Mouse (Mus musculus): ENCODE measurements around the gene BC024978. TPM values are rescaled to one million over a fixed set of nuclear protein-coding genes. Genes with fewer than 3 reads are reported as not detected.

BC024978 gene
- polyA plus RNA-seq, 1 experiment from 2014 or later, result 3.1 TPM

DNA sequence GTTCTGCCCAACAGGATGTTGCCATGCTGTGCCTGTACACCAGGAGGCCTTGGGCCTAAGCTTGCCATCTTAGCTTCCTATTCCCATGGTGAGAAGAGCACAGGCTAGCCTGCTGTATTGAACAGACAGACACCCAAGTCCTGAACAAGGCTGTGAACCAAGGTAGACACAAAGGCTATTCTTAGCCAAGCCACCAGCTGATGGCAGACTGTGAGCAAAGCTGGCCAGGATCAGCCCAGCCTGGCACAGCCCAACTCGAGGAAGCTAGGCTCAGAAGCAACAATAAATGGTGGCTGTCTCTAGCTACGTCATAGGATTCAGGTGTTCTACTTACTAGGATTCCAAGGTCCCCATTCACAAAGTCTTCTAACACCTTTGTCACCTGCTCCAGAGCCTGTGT lies 17.0 kb downstream of the BC024978 start:
- Histone ChIP-seq H3K9me3 (no peaks in the 10 kb centered on the region), H3K4me3 (no peak overlapping the region), H3K36me3 (peaks cover 67% of the 10 kb centered on the region), H3K4me1 (no peaks in the 10 kb centered on the region), H3K27me3 (ENCODE audit: insufficient read depth, poor library complexity, severe bottlenecking) (no peaks in the 10 kb centered on the region), H3K27ac (no peak overlapping the region)
- no peak for DNase-seq (ENCODE audit: low spot score)
- 73% methylated on average over 2 of the region's 2 CpGs for WGBS

DNA sequence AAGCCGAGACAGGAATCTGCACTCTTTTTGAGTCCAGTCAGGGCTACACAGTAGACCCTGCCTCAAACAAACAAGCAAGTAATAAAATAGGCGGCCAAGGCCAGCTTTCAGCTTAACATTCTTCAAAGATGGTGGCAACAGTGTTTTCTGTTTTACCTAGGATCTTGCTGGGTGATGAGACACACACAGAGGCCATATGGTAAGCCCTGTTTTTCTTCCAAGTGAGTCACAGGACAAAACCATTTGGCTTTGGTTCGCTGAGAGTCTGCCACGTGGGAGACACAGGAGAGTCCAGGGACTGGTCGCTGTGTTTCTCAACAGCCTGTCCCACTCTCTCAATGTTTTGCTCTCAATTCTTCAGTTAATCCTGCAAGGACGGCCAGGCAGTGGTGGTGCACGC lies 23.0 kb downstream of the BC024978 start:
- 82% methylated on average over 7 of the region's 7 CpGs for WGBS

DNA sequence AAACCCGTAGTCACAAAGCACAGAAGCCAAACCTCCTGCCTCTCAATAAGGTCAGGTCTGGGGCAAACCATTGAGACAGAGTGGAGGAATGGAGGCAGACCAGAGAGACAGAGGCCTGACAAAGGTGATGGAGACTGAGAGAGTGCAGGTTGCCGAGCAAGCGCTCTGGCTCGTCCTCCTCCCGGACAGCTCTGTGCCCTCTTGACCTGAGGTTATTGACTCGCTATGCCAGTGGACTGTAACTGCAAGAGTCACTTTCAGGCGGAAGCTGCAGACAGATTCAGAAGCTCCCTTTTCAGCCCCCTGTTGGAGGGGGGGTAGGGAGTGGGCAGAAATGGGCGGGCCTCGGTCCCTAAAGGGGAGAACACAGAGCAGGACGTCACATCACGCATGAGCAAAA lies 24.4 kb downstream of the BC024978 start:
- Histone ChIP-seq H3K27ac (no peak overlapping the region), H3K27me3 (ENCODE audit: insufficient read depth, poor library complexity, severe bottlenecking) (no peaks in the 10 kb centered on the region), H3K9me3 (no peaks in the 10 kb centered on the region), H3K4me1 (peaks cover 8% of the 10 kb centered on the region), H3K36me3 (peaks cover 35% of the 10 kb centered on the region), H3K4me3 (no peak overlapping the region)
- WGBS, result 78% methylated on average over 11 of the region's 11 CpGs
- no peak for DNase-seq (ENCODE audit: low spot score)

More for the DNA sequence above, 23.0 kb downstream of the BC024978 start:
- Histone ChIP-seq H3K9me3 (no peaks in the 10 kb centered on the region), H3K36me3 (peaks cover 44% of the 10 kb centered on the region), H3K27me3 (ENCODE audit: insufficient read depth, poor library complexity, severe bottlenecking) (no peaks in the 10 kb centered on the region), H3K4me3 (no peak overlapping the region), H3K4me1 (no peaks in the 10 kb centered on the region), H3K27ac (no peak overlapping the region)
- DNase-seq (ENCODE audit: low spot score), result no peak

DNA sequence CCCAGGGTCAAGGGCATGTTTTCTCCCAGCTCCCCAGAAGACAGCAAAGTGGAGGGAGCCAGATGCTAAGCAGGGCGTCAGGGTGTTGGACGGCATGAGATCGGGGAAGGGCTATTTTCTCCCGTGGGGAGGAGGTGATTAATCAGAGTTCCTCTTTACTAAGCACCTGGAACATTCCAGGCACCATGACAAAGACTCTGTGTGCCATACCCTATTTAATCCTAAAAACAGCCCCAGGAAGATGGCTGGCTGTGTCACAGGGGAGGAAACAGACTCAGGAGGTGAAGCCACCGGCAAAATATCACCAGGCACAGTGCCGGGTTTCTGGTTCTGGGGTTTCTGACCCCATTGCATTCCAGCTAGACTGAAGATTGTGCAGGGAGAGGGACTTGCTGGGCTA lies 26.4 kb downstream of the BC024978 start:
- WGBS, result 78% methylated on average over 6 of the region's 6 CpGs
- H3K4me1 ChIP-seq, result peaks cover 28% of the 10 kb centered on the region
- no peaks in the 10 kb centered on the region for H3K9me3 ChIP-seq
- H3K36me3 ChIP-seq, result peaks cover 31% of the 10 kb centered on the region
- DNase-seq (ENCODE audit: low spot score), result no peak
- H3K27me3 ChIP-seq (ENCODE audit: insufficient read depth, poor library complexity, severe bottlenecking), result no peaks in the 10 kb centered on the region
- H3K4me3 ChIP-seq, result no peak overlapping the region
- H3K27ac ChIP-seq, result no peak overlapping the region

DNA sequence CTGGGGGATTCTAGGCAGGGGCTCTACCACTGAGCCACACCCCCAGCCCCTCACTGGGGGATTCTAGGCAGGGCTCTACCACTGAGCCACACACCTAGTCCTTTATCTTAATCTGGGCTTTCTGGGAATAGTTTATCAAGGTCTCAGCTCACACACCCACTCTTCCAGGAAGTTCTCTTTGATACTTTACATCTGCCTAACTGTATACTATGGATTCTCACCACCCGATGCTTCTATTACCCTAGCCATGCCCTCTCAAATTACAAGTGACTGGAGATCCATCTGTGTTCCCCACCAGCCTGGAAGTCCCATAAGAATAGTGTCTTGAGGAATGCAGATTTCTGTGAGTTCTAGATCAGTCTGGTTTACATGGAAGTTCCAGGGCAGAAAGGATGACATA lies 27.0 kb downstream of the BC024978 start:
- no peak for DNase-seq (ENCODE audit: low spot score)
- H3K9me3 ChIP-seq, result no peaks in the 10 kb centered on the region
- H3K36me3 ChIP-seq, result peaks cover 26% of the 10 kb centered on the region
- no peak overlapping the region for H3K4me3 ChIP-seq
- no peak overlapping the region for H3K27ac ChIP-seq
- H3K27me3 ChIP-seq (ENCODE audit: insufficient read depth, poor library complexity, severe bottlenecking), result no peaks in the 10 kb centered on the region
- H3K4me1 ChIP-seq, result peaks cover 34% of the 10 kb centered on the region
- 69% methylated on average over 1 of the region's 1 CpGs for WGBS

DNA sequence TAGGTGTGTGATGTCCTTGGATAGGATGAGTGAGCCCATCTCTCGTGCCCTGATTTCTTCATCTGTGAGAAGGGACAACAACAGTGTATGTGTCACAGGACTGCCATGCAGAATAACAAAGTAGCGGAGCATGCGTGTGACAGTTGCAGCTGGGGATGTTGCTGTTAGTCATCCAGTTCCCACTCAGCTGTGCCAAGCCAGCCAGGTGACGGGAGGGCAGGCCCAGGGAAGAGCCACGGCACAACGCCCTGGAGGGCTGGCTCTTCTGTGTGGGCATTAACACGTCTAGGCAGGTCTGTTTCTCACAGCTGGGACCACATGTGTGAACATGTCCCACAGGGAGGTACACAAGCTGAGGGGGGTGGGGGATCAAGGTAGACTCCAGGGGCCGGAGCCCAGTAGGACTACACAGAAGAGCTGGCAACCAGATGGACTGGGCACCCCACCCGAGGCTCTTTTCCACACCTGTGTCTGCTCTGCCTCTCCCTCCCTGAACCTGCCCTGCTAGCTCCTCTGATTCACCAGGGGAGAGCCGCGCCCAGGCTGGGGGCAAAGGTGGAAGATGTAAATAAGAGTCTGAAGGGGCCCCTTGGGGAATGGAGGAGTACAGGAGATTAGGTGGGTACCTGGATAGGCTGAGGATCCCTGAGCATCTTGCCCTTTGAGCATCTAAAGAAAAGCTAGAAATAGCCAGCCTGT lies 29.4 kb downstream of the BC024978 start:
- Histone ChIP-seq H3K4me3 (0 out of 2 replicates have a peak overlapping the region, but pooled peaks have one; percentile 5), H3K4me1 (peaks cover 43% of the 10 kb centered on the region), H3K9me3 (no peaks in the 10 kb centered on the region), H3K27ac (no peak overlapping the region), H3K36me3 (peaks cover 7% of the 10 kb centered on the region; the same call in 1 of the 2 replicates), H3K27me3 (ENCODE audit: insufficient read depth, poor library complexity, severe bottlenecking) (no peaks in the 10 kb centered on the region)
- DNase-seq (ENCODE audit: low spot score), result no peak
- WGBS, result 83% methylated on average over 11 of the region's 11 CpGs

DNA sequence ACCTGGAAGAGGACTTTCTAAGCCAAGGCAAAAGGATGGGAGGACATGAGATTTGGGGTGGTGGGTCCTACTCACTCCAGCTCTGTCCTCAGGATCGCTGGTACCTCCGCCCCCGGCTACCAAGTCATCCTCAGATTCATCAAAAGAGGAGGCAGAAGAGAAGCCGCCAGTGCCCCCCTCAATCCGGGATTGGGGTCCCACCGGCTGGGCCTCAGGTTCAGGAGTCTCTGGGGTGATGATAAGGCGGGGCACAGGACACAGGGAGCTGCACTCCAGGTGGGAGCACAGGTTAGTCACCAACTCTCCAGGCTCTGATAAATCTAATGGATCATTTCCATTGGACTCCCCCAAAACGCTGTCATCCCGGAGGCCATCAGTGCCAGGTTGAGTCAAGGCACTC lies 31.7 kb downstream of the BC024978 start:
- 31% methylated on average over 9 of the region's 9 CpGs for WGBS
- Histone ChIP-seq H3K9me3 (no peaks in the 10 kb centered on the region), H3K4me3 (peak overlapping the region; percentile 89), H3K36me3 (0 out of 2 replicates have a peak, but pooled peaks cover 5% of the 10 kb centered on the region), H3K4me1 (peaks cover 43% of the 10 kb centered on the region), H3K27me3 (ENCODE audit: insufficient read depth, poor library complexity, severe bottlenecking) (no peaks in the 10 kb centered on the region), H3K27ac (no peak overlapping the region)
- no peak for DNase-seq (ENCODE audit: low spot score)

DNA sequence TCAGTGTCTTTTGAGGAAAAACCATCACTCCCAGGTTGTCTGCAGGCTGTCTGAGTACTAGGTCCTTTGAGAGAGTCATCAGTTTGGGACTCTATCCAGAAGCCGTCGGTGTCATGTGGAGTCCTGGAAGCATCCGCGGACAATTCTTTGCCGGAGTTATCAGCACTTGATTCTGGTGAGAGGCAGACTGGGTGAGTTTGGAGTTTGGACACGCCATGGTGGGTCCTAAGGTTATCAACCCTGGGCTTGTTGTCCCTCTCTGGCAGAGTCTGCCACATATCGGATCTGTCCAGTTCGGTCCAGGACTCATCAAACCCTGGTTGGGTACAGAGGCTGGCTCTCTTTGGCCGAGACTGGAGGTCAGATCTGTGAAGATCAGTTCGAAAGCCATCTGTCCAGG lies 32.1 kb downstream of the BC024978 start:
- 2% methylated on average over 10 of the region's 10 CpGs for WGBS
- peak overlapping the region; percentile 89 for H3K4me3 ChIP-seq
- no peaks in the 10 kb centered on the region for H3K27me3 ChIP-seq (ENCODE audit: insufficient read depth, poor library complexity, severe bottlenecking)
- 0 out of 2 replicates have a peak, but pooled peaks cover 5% of the 10 kb centered on the region for H3K36me3 ChIP-seq
- no peaks in the 10 kb centered on the region for H3K9me3 ChIP-seq
- peak overlapping the region; percentile 93 for H3K27ac ChIP-seq
- no peak for DNase-seq (ENCODE audit: low spot score)
- H3K4me1 ChIP-seq, result peaks cover 46% of the 10 kb centered on the region

DNA sequence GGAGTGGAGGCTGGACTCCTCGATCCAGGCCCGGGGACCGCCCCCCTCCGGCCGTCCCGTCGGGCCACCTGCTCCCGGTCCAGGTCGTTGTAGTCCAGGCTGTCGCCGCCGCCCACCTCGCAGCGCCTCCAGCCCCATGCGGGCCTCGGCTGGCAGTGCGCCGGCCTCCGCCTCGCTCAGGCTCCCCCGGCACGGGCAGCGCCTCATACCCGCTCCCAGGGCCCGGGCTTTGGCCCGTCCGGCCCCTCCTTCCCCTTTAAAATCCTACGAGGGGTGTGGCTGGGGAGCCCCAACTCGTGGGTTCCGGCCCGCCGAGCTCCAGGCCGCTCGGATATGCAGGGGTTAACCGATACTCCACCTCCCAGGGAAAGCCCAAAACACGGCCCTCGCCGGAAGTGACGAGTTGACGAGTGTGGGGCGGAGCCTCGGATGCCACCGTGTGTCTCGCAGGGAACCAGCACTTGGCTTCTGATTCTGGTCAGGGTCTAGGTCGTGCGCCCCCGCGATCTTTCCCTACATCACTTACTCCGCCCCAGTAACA lies 32.8 kb downstream of the BC024978 start, which contains the start of gene Itpkc:
Gene Itpkc (minus strand): TSS at position 381 of the 541 bp plus-strand sequence.
- peak within 1 kb of the TSS; percentile 89 for H3K4me3 ChIP-seq
- under 1% methylated on average over 49 of the region's 49 CpGs for WGBS
- H3K4me1 ChIP-seq, result peaks cover 48% of the 10 kb centered on the region

DNA sequence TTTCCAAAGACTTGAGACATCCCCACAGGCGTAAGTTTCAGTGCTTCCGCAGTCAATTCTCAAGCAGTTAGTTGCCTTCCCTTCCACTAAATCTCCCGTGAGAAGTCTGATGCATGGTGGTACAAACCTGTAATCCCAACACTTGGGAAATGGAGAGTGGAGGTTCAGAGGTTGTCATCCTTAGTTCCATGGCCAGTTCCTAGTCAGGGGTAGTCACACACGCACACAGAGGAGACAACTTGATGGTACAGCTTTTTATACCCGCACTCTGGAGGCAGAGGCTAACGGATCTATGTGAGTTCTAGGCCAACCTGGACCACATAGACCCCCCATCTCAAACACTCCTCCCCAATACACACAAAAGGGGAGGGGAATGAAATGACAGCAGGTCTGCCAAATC lies 33.3 kb downstream of the BC024978 start:
- H3K36me3 ChIP-seq, result no peaks in the 10 kb centered on the region
- H3K27me3 ChIP-seq (ENCODE audit: insufficient read depth, poor library complexity, severe bottlenecking), result no peaks in the 10 kb centered on the region
- H3K4me3 ChIP-seq, result peak overlapping the region; percentile 89
- WGBS, result 20% methylated on average over 6 of the region's 6 CpGs
- no peak for DNase-seq (ENCODE audit: low spot score)
- H3K9me3 ChIP-seq, result no peaks in the 10 kb centered on the region
- peak overlapping the region; percentile 93 for H3K27ac ChIP-seq
- H3K4me1 ChIP-seq, result peaks cover 53% of the 10 kb centered on the region

More for the DNA sequence above, 32.8 kb downstream of the BC024978 start, which contains the start of gene Itpkc:
- Histone ChIP-seq H3K27ac (peak within 1 kb of the TSS; percentile 93), H3K36me3 (no peaks in the 10 kb centered on the region), H3K9me3 (no peaks in the 10 kb centered on the region), H3K27me3 (ENCODE audit: insufficient read depth, poor library complexity, severe bottlenecking) (no peaks in the 10 kb centered on the region)
- DNase-seq (ENCODE audit: low spot score), result peak; percentile 98

DNA sequence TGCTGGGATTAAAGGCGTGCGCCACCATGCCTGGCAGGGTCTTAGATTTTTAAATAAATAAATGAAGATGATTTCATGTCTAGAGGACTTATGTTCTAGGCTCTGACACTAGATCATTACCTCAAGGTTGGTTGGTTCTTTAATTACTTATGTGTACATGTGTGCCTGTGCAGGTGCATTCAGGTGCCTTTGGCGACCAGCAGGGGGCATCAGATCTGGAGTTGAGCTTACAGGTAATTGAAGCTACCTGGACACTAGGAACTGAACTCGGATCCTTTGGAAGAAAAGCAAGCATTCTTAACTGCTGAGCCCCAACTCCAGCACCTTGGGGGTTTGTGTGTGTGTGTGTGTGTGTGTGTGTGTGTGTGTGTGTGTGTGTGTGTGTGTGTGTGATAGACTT lies 35.2 kb downstream of the BC024978 start:
- Histone ChIP-seq H3K27ac (no peak overlapping the region), H3K9me3 (no peaks in the 10 kb centered on the region), H3K27me3 (ENCODE audit: insufficient read depth, poor library complexity, severe bottlenecking) (no peaks in the 10 kb centered on the region), H3K4me1 (peaks cover 38% of the 10 kb centered on the region), H3K4me3 (no peak overlapping the region), H3K36me3 (no peaks in the 10 kb centered on the region)
- WGBS, result 75% methylated on average over 4 of the region's 4 CpGs
- DNase-seq (ENCODE audit: low spot score), result no peak

DNA sequence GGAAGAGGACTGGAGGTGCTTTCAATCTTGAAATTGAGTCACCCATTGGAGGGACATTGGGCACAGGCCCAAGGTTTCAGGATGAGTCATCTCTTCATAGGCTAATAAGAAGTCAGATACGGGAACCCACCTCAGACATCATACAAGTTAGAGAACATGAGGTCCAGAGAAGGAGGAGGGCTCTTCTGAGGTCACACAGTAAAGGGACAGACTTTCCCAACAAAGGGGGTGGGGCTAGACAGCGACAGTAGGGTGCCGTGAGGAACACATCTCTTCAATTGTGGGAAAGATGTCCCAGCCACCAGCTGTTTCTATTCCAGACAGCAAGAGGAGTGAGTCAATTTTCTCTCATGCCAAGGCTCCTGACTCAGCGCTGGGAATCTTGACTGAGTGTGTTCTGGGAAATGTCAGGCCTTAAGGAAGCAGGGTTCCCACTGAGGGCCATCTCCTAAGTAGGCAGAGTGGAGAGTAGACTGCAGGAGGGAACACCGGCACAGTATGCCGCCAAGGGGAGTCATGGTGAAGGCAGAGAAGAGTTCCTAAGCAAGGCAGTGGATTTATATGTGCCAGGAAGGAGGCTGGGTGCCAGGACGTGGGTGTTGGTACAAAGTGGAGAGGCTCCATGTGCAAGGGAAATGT lies 36.2 kb downstream of the BC024978 start:
- 73% methylated on average over 7 of the region's 7 CpGs for WGBS

DNA sequence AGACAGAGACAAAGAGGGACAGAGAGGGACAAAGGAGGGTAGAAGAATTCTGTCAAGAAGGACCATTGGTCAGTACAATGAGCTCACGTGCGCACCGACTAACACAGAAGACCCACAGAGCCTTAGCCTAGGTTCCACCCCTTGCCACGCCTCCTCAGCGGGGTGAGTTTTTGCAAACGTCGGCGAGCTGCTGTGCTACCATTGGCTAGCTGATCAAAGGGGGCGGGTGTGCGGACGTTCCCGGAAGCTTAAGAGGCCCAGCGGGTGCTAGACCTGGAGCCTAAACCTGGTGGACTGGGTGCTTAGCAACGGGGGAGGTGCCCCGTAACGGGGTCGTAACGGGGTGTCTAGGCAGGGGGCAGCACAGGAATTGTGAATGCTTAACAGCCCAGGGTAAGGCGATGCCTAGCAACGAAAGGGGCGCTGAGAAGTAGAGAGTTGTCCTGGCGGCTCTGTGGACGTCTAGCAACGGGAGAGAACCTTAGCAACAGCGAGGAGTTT lies 37.2 kb downstream of the BC024978 start, which contains the start of gene Coq8b:
Gene Coq8b (plus strand): TSS at position 243 of the 501 bp plus-strand sequence.
- Histone ChIP-seq H3K36me3 (no peaks in the 10 kb centered on the region), H3K27me3 (ENCODE audit: insufficient read depth, poor library complexity, severe bottlenecking) (no peaks in the 10 kb centered on the region), H3K4me3 (peak within 1 kb of the TSS; percentile 65), H3K9me3 (no peaks in the 10 kb centered on the region), H3K27ac (peak within 1 kb of the TSS; percentile 85), H3K4me1 (peaks cover 17% of the 10 kb centered on the region)
- 0% methylated on average over 25 of the region's 25 CpGs for WGBS
- DNase-seq (ENCODE audit: low spot score), result peak; percentile 99

More for the DNA sequence above, 36.2 kb downstream of the BC024978 start:
- no peak for DNase-seq (ENCODE audit: low spot score)
- peaks cover 28% of the 10 kb centered on the region for H3K4me1 ChIP-seq
- H3K4me3 ChIP-seq, result no peak overlapping the region
- H3K27ac ChIP-seq, result no peak overlapping the region
- H3K9me3 ChIP-seq, result no peaks in the 10 kb centered on the region
- H3K36me3 ChIP-seq, result no peaks in the 10 kb centered on the region
- H3K27me3 ChIP-seq (ENCODE audit: insufficient read depth, poor library complexity, severe bottlenecking), result no peaks in the 10 kb centered on the region
